Mouse (Mus musculus) G1E (cell line): ENCODE data around the gene Carhsp1.

Experiments
- CTCF ChIP-seq: IDR thresholded peaks from 2 replicates; pipeline ENCODE4 v1.5.1; 2012; ENCODE audit warnings: low read depth, low read length, inconsistent platforms, mixed read lengths
- GATA1 ChIP-seq: IDR thresholded peaks from 2 replicates; pipeline ENCODE4 v1.6.1; 2012; ENCODE audit warnings: borderline replicate concordance, low read length, inconsistent platforms, mixed read lengths
- GATA2 ChIP-seq: IDR thresholded peaks from 2 replicates; pipeline ENCODE4 v1.6.1; 2012; ENCODE audit warnings: low read depth, low read length, inconsistent platforms, borderline replicate concordance
- POLR2AphosphoS5 ChIP-seq: IDR thresholded peaks from 2 replicates; pipeline ENCODE4 v1.6.1; 2012; ENCODE audit warnings: low read depth, low read length, inconsistent platforms; ENCODE audit not compliant: insufficient replicate concordance
- TAL1 ChIP-seq: conservative IDR thresholded peaks from 2 replicates; pipeline ENCODE4 v1.6.1; 2012; ENCODE audit warnings: low read depth, low read length, inconsistent platforms, mixed read lengths

DNA sequence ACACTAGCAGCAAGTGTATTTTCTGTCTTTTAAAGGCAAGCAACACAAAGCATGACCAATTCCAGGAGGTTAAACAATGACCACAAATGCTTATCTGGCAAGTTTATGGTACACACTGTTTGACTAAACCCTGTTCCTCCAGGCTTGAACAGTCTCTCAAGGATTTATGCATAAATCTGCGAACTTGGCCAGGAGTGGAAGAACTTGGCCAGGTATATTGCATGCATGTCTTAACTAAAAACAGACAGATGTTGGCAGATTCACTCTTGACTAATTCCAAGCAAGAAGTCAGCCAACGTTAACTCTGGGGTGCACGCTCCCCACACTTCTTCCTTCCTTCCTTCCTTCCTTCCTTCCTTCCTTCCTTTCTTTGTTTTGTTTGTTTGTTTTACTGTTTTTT is 7.8 kb upstream of the Carhsp1 start:
- no peak for TF ChIP-seq CTCF
- no peak for TF ChIP-seq GATA1
- TF ChIP-seq GATA2 = no peak
- no peak for TF ChIP-seq TAL1
- no peak for TF ChIP-seq POLR2AphosphoS5
